Mouse (Mus musculus) E14TG2a.4 (cell line): ENCODE data around the gene Uchl3.

ENCODE experiments used
- CTCF ChIP-seq: conservative IDR thresholded peaks from 2 replicates; pipeline ENCODE4 v1.5.1; 2014; ENCODE audit warnings: low read length
- NANOG ChIP-seq: IDR thresholded peaks from 2 replicates; pipeline ENCODE4 v1.6.1; 2014; ENCODE audit warnings: borderline replicate concordance, low read length, mixed read lengths

- peak; percentile 17; the same call in 1 of the 2 replicates for TF ChIP-seq CTCF
- no peak for TF ChIP-seq NANOG
These were observed 47.9 kb upstream of the Uchl3 start for GRCm38 (mm10) chr14:101605843-101606242.
